Mouse (Mus musculus) liver, embryonic 14.5 days (tissue): ENCODE data around the gene H2-M3. TPM values are rescaled to one million over a fixed set of nuclear protein-coding genes. Genes with fewer than 3 reads are reported as not detected.

ENCODE experiments used
- ATAC-seq: fragments of 200-750 bp; cut with Nextera tagmentation; 2 replicates; pipeline ENCODE4 v1.8.0; 2017; ENCODE audit warnings: moderate number of reproducible peaks, mild to moderate bottlenecking, moderate library complexity; ENCODE audit not compliant: insufficient read depth
- DNase-seq, 3 experiments: peaks; one replicate each; pipeline ENCODE4 v3.0.0-alpha.2; 2012 to 2013; ENCODE audit warnings: low read depth in 3 of 3, low spot score in 3 of 3
- H3K27ac ChIP-seq: fragments of 300-500 bp; sonication (generic); 2 replicates; pipeline ENCODE4 v1.5.1; 2014; ENCODE audit warnings: moderate library complexity, mild to moderate bottlenecking, control low read depth, inconsistent platforms
- H3K27me3 ChIP-seq: fragments of 300-500 bp; sonication (generic); 2 replicates; pipeline ENCODE4 v1.6.1; 2014; ENCODE audit warnings: mild to moderate bottlenecking, low read length, moderate library complexity; ENCODE audit not compliant: control insufficient read depth, insufficient read depth
- H3K36me3 ChIP-seq: fragments of 300-500 bp; sonication (generic); replicated peaks from 2 replicates; pipeline ENCODE4 v1.6.1; 2014; ENCODE audit warnings: low read depth; ENCODE audit not compliant: control insufficient read depth, insufficient read depth
- H3K4me1 ChIP-seq, 2 experiments: fragments of 200-500 bp in 1 of 2; fragments of 300-500 bp in 1 of 2; sonication (generic) in 1 of 2; replicated peaks; 2 replicates each; pipeline ENCODE4 v1.6.1; 2012 to 2014; ENCODE audit warnings: antibody characterized with exemption in 1 of 2, inconsistent platforms in 1 of 2, low read length in 1 of 2; ENCODE audit not compliant: control insufficient read depth in 2 of 2, insufficient read depth in 2 of 2
- H3K4me2 ChIP-seq: fragments of 300-500 bp; sonication (generic); 2 replicates; pipeline ENCODE4 v1.6.1; 2014; ENCODE audit warnings: low read depth, mild to moderate bottlenecking, control low read depth, moderate library complexity
- H3K4me3 ChIP-seq, 2 experiments: fragments of 200-500 bp in 1 of 2; fragments of 300-500 bp in 1 of 2; sonication (generic) in 1 of 2; 2 replicates each; pipeline ENCODE4 v1.5.1; 2012 to 2014; ENCODE audit warnings: low read depth in 2 of 2, low read length in 2 of 2, mild to moderate bottlenecking in 2 of 2, control low read depth in 1 of 2, inconsistent platforms in 1 of 2, moderate library complexity in 1 of 2; ENCODE audit not compliant: insufficient read depth in 1 of 2
- H3K9ac ChIP-seq: fragments of 300-500 bp; sonication (generic); replicated peaks from 2 replicates; pipeline ENCODE4 v1.6.1; 2014; ENCODE audit warnings: mild to moderate bottlenecking, control low read depth, moderate library complexity
- H3K9me3 ChIP-seq: fragments of 300-500 bp; sonication (generic); 2 replicates; pipeline ENCODE4 v1.6.1; 2016; ENCODE audit warnings: low read length, mixed read lengths; ENCODE audit not compliant: control insufficient read depth
- CTCF ChIP-seq: IDR thresholded peaks from 2 replicates; pipeline ENCODE4 v1.5.1; 2016; ENCODE audit warnings: antibody characterized with exemption, low read depth, control low read depth
- EP300 ChIP-seq: IDR thresholded peaks from 2 replicates; pipeline ENCODE4 v1.6.1; 2016; ENCODE audit warnings: antibody characterized with exemption, low read depth
- WGBS: fragments of 180-500 bp; shearing (Covaris S2); extraction: QIAGEN DNeasy Blood & Tissue Kit; methylation state at CpG from one replicate; pipeline ENCODE4 v1.1.7; 2014; ENCODE audit not compliant: insufficient replicate concordance; 5-methylcytosine and 5-hydroxymethylcytosine counted together
- polyA plus RNA-seq, 2 experiments: library from polyadenylated mRNA; depleted of rRNA in 1 of 2; stranded (reverse) in 1 of 2; unstranded in 1 of 2; fragments of >200 nt; fragmentation: Nextera tagmentation in 1 of 2; extraction: Ambion mirVana in 1 of 2; gene quantifications; 2 replicates each; pipeline versions ENCODE4 v1.2.1 to v1.2.3; 2012 to 2014

Gene H2-M3
- polyA plus RNA-seq, 2 experiments = 0.76 to 1.5 TPM

GRCm38 (mm10) chr17:37276573-37276972 lies 6.6 kb downstream of the H2-M3 start:
- no peak for DNase-seq
- no peak for TF ChIP-seq EP300
- no peak for TF ChIP-seq CTCF

GRCm38 (mm10) chr17:37280331-37280730 lies 10.3 kb downstream of the H2-M3 start:
- DNase-seq = no peak
- H3K4me2 ChIP-seq = no peak overlapping the region
- no peak for ATAC-seq
- 53% methylated on average over 1 of the region's 1 CpGs for WGBS
- H3K27ac ChIP-seq = no peak overlapping the region
- H3K27me3 ChIP-seq = no peaks in the 10 kb centered on the region
- H3K9ac ChIP-seq = no peak overlapping the region
- no peaks in the 10 kb centered on the region for H3K4me1 ChIP-seq
- no peaks in the 10 kb centered on the region for H3K36me3 ChIP-seq
- TF ChIP-seq CTCF = no peak
- no peak for TF ChIP-seq EP300
- no peak overlapping the region for H3K4me3 ChIP-seq
- no peaks in the 10 kb centered on the region for H3K9me3 ChIP-seq

More at GRCm38 (mm10) chr17:37276573-37276972, 6.6 kb downstream of the H2-M3 start:
- Histone ChIP-seq H3K36me3 (no peaks in the 10 kb centered on the region), H3K9ac (no peak overlapping the region), H3K4me3 (no peak overlapping the region), H3K9me3 (no peaks in the 10 kb centered on the region), H3K27ac (no peak overlapping the region), H3K27me3 (no peaks in the 10 kb centered on the region), H3K4me1 (no peaks in the 10 kb centered on the region), H3K4me2 (no peak overlapping the region)
- ATAC-seq = no peak

- no peak within 1 kb of the TSS for H3K27ac ChIP-seq
- 44% methylated on average over 1 of the region's 1 CpGs for WGBS
- no peaks in the 10 kb centered on the region for H3K4me1 ChIP-seq
- ATAC-seq = no peak
- H3K9me3 ChIP-seq = no peaks in the 10 kb centered on the region
- H3K36me3 ChIP-seq = no peaks in the 10 kb centered on the region
- H3K4me2 ChIP-seq = no peak within 1 kb of the TSS
- H3K4me3 ChIP-seq = no peak within 1 kb of the TSS
- H3K27me3 ChIP-seq = no peaks in the 10 kb centered on the region
- TF ChIP-seq EP300 = no peak
- TF ChIP-seq CTCF = no peak
- H3K9ac ChIP-seq = no peak within 1 kb of the TSS
- no peak for DNase-seq
Observed at GRCm38 (mm10) chr17:37283360-37283759, 13.3 kb downstream of the H2-M3 start, which contains the start of gene Olfr99. TSS of gene Olfr99 (minus strand) at chr17:37283460.

GRCm38 (mm10) chr17:37304213-37304612 lies 34.2 kb downstream of the H2-M3 start, which contains the start of gene Olfr101:
TSS of gene Olfr101 (minus strand) at chr17:37304313.
- no peak for ATAC-seq
- no peak for DNase-seq
- Histone ChIP-seq H3K9me3 (no peaks in the 10 kb centered on the region), H3K9ac (no peak within 1 kb of the TSS), H3K36me3 (no peaks in the 10 kb centered on the region), H3K27ac (no peak within 1 kb of the TSS), H3K4me1 (no peaks in the 10 kb centered on the region), H3K4me2 (no peak within 1 kb of the TSS), H3K27me3 (no peaks in the 10 kb centered on the region), H3K4me3 (no peak within 1 kb of the TSS)
- TF ChIP-seq CTCF (no peak), EP300 (no peak)
- 46% methylated on average over 4 of the region's 4 CpGs for WGBS

- H3K27ac ChIP-seq = no peak overlapping the region
- H3K27me3 ChIP-seq = no peaks in the 10 kb centered on the region
- H3K4me2 ChIP-seq = no peak overlapping the region
- no peaks in the 10 kb centered on the region for H3K4me1 ChIP-seq
- no peak overlapping the region for H3K4me3 ChIP-seq
- DNase-seq (no peak), ATAC-seq (no peak)
- H3K9ac ChIP-seq = no peak overlapping the region
- TF ChIP-seq EP300 (no peak), CTCF (no peak)
- 24% methylated on average over 4 of the region's 4 CpGs for WGBS
- H3K9me3 ChIP-seq = no peaks in the 10 kb centered on the region
- H3K36me3 ChIP-seq = no peaks in the 10 kb centered on the region
Observed at GRCm38 (mm10) chr17:37308483-37308882, 38.5 kb downstream of the H2-M3 start.

- ATAC-seq = no peak
- Histone ChIP-seq H3K9me3 (no peaks in the 10 kb centered on the region), H3K4me2 (no peak overlapping the region), H3K36me3 (no peaks in the 10 kb centered on the region), H3K4me1 (no peaks in the 10 kb centered on the region), H3K9ac (no peak overlapping the region), H3K27me3 (no peaks in the 10 kb centered on the region), H3K27ac (no peak overlapping the region), H3K4me3 (no peak overlapping the region)
- no peak for DNase-seq
- WGBS = 27% methylated on average over 2 of the region's 2 CpGs
- TF ChIP-seq CTCF (no peak), EP300 (no peak)
Observed at GRCm38 (mm10) chr17:37310146-37310699, 40.2 kb downstream of the H2-M3 start.
